Mouse (Mus musculus) intestine, postnatal 0 days (tissue): ENCODE results near the gene Noc4l. TPM values are rescaled to one million over a fixed set of nuclear protein-coding genes. Genes with fewer than 3 reads are reported as not detected.

Experiments
- ATAC-seq: fragments of 200-750 bp; cut with Nextera tagmentation; 2 replicates; pipeline ENCODE4 v1.8.0; 2017; ENCODE audit warnings: mild to moderate bottlenecking, moderate TSS enrichment, moderate library complexity
- H3K27ac ChIP-seq: fragments of 300-500 bp; sonication (generic); 2 replicates; pipeline ENCODE4 v1.5.1; 2014; ENCODE audit warnings: mild to moderate bottlenecking, low read depth, low read length, moderate library complexity
- H3K27me3 ChIP-seq: fragments of 300-500 bp; sonication (generic); replicated peaks from 2 replicates; pipeline ENCODE4 v1.6.1; 2014; ENCODE audit warnings: low read length, mixed read lengths; ENCODE audit not compliant: control insufficient read depth, insufficient read depth
- H3K36me3 ChIP-seq: fragments of 300-500 bp; sonication (generic); 2 replicates; pipeline ENCODE4 v1.6.1; 2014; ENCODE audit warnings: mild to moderate bottlenecking, moderate library complexity; ENCODE audit not compliant: control insufficient read depth, insufficient read depth
- H3K4me1 ChIP-seq: fragments of 300-500 bp; sonication (generic); replicated peaks from 2 replicates; pipeline ENCODE4 v1.6.1; 2014; ENCODE audit warnings: antibody characterized with exemption, low read length, mixed read lengths; ENCODE audit not compliant: control insufficient read depth, insufficient read depth
- H3K4me2 ChIP-seq: fragments of 300-500 bp; sonication (generic); replicated peaks from 2 replicates; pipeline ENCODE4 v1.6.1; 2014; ENCODE audit warnings: low read depth, mild to moderate bottlenecking, moderate library complexity
- H3K4me3 ChIP-seq: fragments of 300-500 bp; sonication (generic); 2 replicates; pipeline ENCODE4 v1.5.1; 2014; ENCODE audit warnings: low read depth, low read length
- H3K9ac ChIP-seq: fragments of 300-500 bp; sonication (generic); 2 replicates; pipeline ENCODE4 v1.6.1; 2014; ENCODE audit warnings: mild to moderate bottlenecking, low read depth, low read length
- H3K9me3 ChIP-seq: fragments of 300-500 bp; sonication (generic); 2 replicates; pipeline ENCODE4 v1.6.1; 2016; ENCODE audit warnings: mixed run types; ENCODE audit not compliant: control insufficient read depth
- CTCF ChIP-seq: sonication (generic); IDR thresholded peaks from 2 replicates; pipeline ENCODE4 v1.5.1; 2016; ENCODE audit warnings: low read depth, mild to moderate bottlenecking, control low read depth, antibody characterized with exemption, moderate library complexity
- WGBS: fragments of 180-500 bp; shearing (Covaris S2); extraction: QIAGEN DNeasy Blood & Tissue Kit; methylation state at CpG from one replicate; pipeline ENCODE4 v1.1.7; 2014; 5-methylcytosine and 5-hydroxymethylcytosine counted together
- polyA plus RNA-seq: library from polyadenylated mRNA; unstranded; fragments of >200 nt; fragmentation: Nextera tagmentation; extraction: Ambion mirVana; gene quantifications from 2 replicates; pipeline ENCODE4 v1.2.1, GENCODE M21; 2015

Noc4l gene
- polyA plus RNA-seq, 1 experiment from 2014 or later, result 17.2 TPM

DNA sequence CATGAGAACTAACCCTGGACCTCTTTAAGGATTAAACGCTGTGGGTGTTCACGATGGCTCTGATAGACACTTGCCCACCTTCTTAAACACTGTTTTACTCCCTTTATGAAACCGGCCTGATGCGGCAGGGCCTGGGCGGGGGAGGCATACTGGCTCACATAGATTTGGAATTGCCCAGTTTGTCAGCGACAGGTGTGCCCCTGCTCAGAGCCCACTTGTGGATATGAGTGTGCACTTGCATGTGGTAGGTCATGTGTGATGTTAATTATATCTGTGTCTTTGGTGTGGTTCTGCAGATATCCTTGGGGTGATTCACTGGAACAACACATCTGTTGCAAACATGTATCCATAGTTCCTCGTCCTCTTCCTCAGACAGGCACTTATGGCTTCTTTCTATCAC, 42.7 kb downstream of the Noc4l start:
- Histone ChIP-seq H3K4me3 (no peak overlapping the region), H3K36me3 (no peaks in the 10 kb centered on the region), H3K4me1 (no peaks in the 10 kb centered on the region), H3K27ac (no peak overlapping the region), H3K4me2 (no peak overlapping the region), H3K27me3 (no peaks in the 10 kb centered on the region), H3K9me3 (no peaks in the 10 kb centered on the region), H3K9ac (no peak overlapping the region)
- WGBS, result 85% methylated on average over 7 of the region's 7 CpGs
- TF ChIP-seq CTCF, result no peak
- ATAC-seq, result no peak

- Histone ChIP-seq H3K36me3 (no peaks in the 10 kb centered on the region), H3K4me3 (no peak overlapping the region), H3K4me2 (no peak overlapping the region), H3K4me1 (no peaks in the 10 kb centered on the region), H3K9ac (no peak overlapping the region), H3K27ac (no peak overlapping the region), H3K27me3 (no peaks in the 10 kb centered on the region), H3K9me3 (no peaks in the 10 kb centered on the region)
- TF ChIP-seq CTCF, result no peak
- WGBS, result 73% methylated on average over 5 of the region's 5 CpGs
- ATAC-seq, result no peak
Measured at GRCm38 (mm10) chr5:110609868-110610267, 43.3 kb downstream of the Noc4l start.

DNA sequence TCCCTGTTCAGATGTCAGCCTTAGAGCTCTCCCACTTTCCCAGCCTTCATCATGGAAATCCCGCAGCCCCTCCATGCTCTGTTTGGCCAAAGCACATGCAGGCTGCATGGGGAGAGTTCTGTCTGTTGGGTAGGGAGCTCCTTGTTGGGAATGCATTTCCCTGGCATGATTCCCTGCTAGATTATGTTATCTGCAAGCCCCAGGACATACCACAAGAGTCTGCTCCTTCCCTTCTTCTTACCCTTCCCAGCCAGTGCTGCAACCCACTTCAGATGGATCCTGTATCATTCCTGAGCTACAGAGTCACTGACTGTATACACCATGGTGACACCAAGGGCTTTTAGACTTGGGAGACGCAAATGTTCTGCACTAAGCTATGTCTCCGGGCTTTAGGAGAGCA, 43.8 kb downstream of the Noc4l start:
- H3K4me3 ChIP-seq, result no peak overlapping the region
- ATAC-seq, result no peak
- no peak overlapping the region for H3K27ac ChIP-seq
- WGBS, result 79% methylated on average over 3 of the region's 3 CpGs
- H3K4me1 ChIP-seq, result no peaks in the 10 kb centered on the region
- no peak overlapping the region for H3K4me2 ChIP-seq
- H3K27me3 ChIP-seq, result no peaks in the 10 kb centered on the region
- H3K36me3 ChIP-seq, result no peaks in the 10 kb centered on the region
- no peak for TF ChIP-seq CTCF
- H3K9ac ChIP-seq, result no peak overlapping the region
- no peaks in the 10 kb centered on the region for H3K9me3 ChIP-seq

GRCm38 (mm10) chr5:110608941-110609340, 44.3 kb downstream of the Noc4l start:
- H3K36me3 ChIP-seq, result no peaks in the 10 kb centered on the region
- no peak overlapping the region for H3K4me3 ChIP-seq
- no peak overlapping the region for H3K4me2 ChIP-seq
- H3K4me1 ChIP-seq, result no peaks in the 10 kb centered on the region
- no peak overlapping the region for H3K9ac ChIP-seq
- 77% methylated on average over 8 of the region's 8 CpGs for WGBS
- TF ChIP-seq CTCF, result no peak
- H3K9me3 ChIP-seq, result no peaks in the 10 kb centered on the region
- no peaks in the 10 kb centered on the region for H3K27me3 ChIP-seq
- ATAC-seq, result no peak
- H3K27ac ChIP-seq, result no peak overlapping the region

GRCm38 (mm10) chr5:110608336-110608735, 44.9 kb downstream of the Noc4l start:
- no peak for TF ChIP-seq CTCF
- no peak overlapping the region for H3K9ac ChIP-seq
- no peak overlapping the region for H3K4me3 ChIP-seq
- no peak overlapping the region for H3K27ac ChIP-seq
- no peak for ATAC-seq
- WGBS, result 64% methylated on average over 6 of the region's 6 CpGs
- no peaks in the 10 kb centered on the region for H3K9me3 ChIP-seq
- no peaks in the 10 kb centered on the region for H3K4me1 ChIP-seq
- no peaks in the 10 kb centered on the region for H3K36me3 ChIP-seq
- no peaks in the 10 kb centered on the region for H3K27me3 ChIP-seq
- H3K4me2 ChIP-seq, result no peak overlapping the region

DNA sequence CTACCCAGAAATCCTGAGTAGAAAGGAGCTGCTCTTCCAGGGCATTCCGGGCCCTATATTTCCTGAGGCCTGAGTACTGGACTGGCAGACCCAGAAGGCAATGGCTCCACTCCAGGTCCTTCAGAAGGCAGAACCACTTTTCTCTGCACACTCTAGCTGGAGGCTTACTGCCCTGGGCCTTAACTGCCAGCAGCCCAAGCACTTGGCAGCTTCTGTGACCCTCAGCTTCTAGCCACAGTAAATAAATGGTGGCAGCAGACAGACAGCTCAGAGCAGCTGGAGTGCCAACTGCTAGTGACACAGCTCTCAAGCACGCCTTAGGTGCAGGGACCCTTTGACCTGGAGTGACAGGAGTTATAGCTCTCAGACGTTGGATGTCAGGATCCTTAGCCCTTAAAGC, 45.5 kb downstream of the Noc4l start:
- Histone ChIP-seq H3K36me3 (no peaks in the 10 kb centered on the region), H3K4me1 (no peaks in the 10 kb centered on the region), H3K9ac (no peak overlapping the region), H3K4me2 (no peak overlapping the region), H3K27me3 (no peaks in the 10 kb centered on the region), H3K9me3 (no peaks in the 10 kb centered on the region), H3K27ac (no peak overlapping the region), H3K4me3 (no peak overlapping the region)
- no peak for ATAC-seq
- TF ChIP-seq CTCF, result no peak
- WGBS, result 56% methylated on average over 3 of the region's 3 CpGs
